Mouse (Mus musculus) MEL (cell line): ENCODE results near the gene Ppp1r3a.

ENCODE experiments used
- BHLHE40 ChIP-seq: IDR thresholded peaks from 2 replicates; pipeline ENCODE4 v1.6.1; 2012; ENCODE audit warnings: low read depth, mild to moderate bottlenecking, inconsistent platforms, low read length, improper control_type of control experiment, borderline replicate concordance
- CTCF ChIP-seq, 3 experiments: IDR thresholded peaks in 2 of 3; conservative IDR thresholded peaks in 1 of 3; 2 replicates each; pipeline ENCODE4 v1.5.1; 2011 to 2012; ENCODE audit warnings: low read length in 3 of 3, low read depth in 2 of 3, mild to moderate bottlenecking in 2 of 3, improper control_type of control experiment in 1 of 3, inconsistent platforms in 1 of 3, mixed read lengths in 1 of 3, moderate library complexity in 1 of 3; ENCODE audit not compliant: control insufficient read depth in 1 of 3, insufficient read depth in 1 of 3, poor library complexity in 1 of 3, severe bottlenecking in 1 of 3
- HCFC1 ChIP-seq: IDR thresholded peaks from 2 replicates; pipeline ENCODE4 v1.6.1; 2012; ENCODE audit warnings: low read depth, mild to moderate bottlenecking, inconsistent platforms, low read length, improper control_type of control experiment, moderate library complexity
- MAFK ChIP-seq: IDR thresholded peaks from 2 replicates; pipeline ENCODE4 v1.6.1; 2011; ENCODE audit warnings: low read depth, mild to moderate bottlenecking, low read length, improper control_type of control experiment, borderline replicate concordance
- MAX ChIP-seq: IDR thresholded peaks from 2 replicates; pipeline ENCODE4 v1.6.1; 2011; ENCODE audit warnings: low read length, improper control_type of control experiment
- MYB ChIP-seq: IDR thresholded peaks from 2 replicates; pipeline ENCODE4 v1.6.1; 2011; ENCODE audit warnings: mild to moderate bottlenecking, low read depth, low read length, improper control_type of control experiment
- POLR2A ChIP-seq, 2 experiments: IDR thresholded peaks; 2 replicates each; pipeline ENCODE4 v1.6.1; 2011 to 2012; ENCODE audit warnings: low read length in 2 of 2, mild to moderate bottlenecking in 2 of 2, control low read depth in 1 of 2, improper control_type of control experiment in 1 of 2, low read depth in 1 of 2, moderate library complexity in 1 of 2; ENCODE audit not compliant: control insufficient read depth in 1 of 2, insufficient read depth in 1 of 2, poor library complexity in 1 of 2
- POLR2AphosphoS5 ChIP-seq: IDR thresholded peaks from 2 replicates; pipeline ENCODE4 v1.6.1; 2012; ENCODE audit warnings: low read depth, borderline replicate concordance, mild to moderate bottlenecking, inconsistent platforms, low read length, moderate library complexity, mixed read lengths
- UBTF ChIP-seq: IDR thresholded peaks from 2 replicates; pipeline ENCODE4 v1.6.1; 2012; ENCODE audit warnings: low read depth, mild to moderate bottlenecking, inconsistent platforms, low read length, improper control_type of control experiment, moderate library complexity, borderline replicate concordance; ENCODE audit not compliant: insufficient read depth

- no peak for TF ChIP-seq BHLHE40
- TF ChIP-seq UBTF = no peak
- no peak for TF ChIP-seq CTCF (IDR thresholded peaks at IDR 0.05 in 2 of 3, conservative IDR thresholded peaks at IDR 0.05 in 1 of 3; ENCODE audit: control insufficient read depth in 1 of 3, insufficient read depth in 1 of 3, low read depth in 2 of 3, low read length in 3 of 3, poor library complexity in 1 of 3, severe bottlenecking in 1 of 3)
- no peak for TF ChIP-seq MAX
- TF ChIP-seq POLR2AphosphoS5 = no peak
- TF ChIP-seq MAFK = no peak
- no peak for TF ChIP-seq POLR2A (IDR thresholded peaks at IDR 0.05; ENCODE audit: control insufficient read depth in 1 of 2, insufficient read depth in 1 of 2, low read depth in 1 of 2, low read length in 2 of 2, poor library complexity in 1 of 2)
- no peak for TF ChIP-seq MYB
- TF ChIP-seq HCFC1 = no peak
Measured at GRCm38 (mm10) chr6:14771717-14772116, 16.6 kb upstream of the Ppp1r3a start.
